Mouse (Mus musculus): ENCODE measurements around the gene Zkscan3.
A peak's percentile ranks its signal among the peaks of the same experiment; 100 is the strongest.
"Not testable (repeated sequence)": the region's sequence is repeated elsewhere in the genome, so short reads cannot be mapped to it uniquely, and the experiment has no call there.

The Zkscan3 gene

GRCm38 (mm10) chr13:21397486-21397885 is 5.1 kb downstream of the Zkscan3 start:
- no peak for DNase-seq (ENCODE audit: low spot score)

GRCm38 (mm10) chr13:21396048-21396447 is 6.5 kb downstream of the Zkscan3 start:
- not testable (repeated sequence) for DNase-seq (ENCODE audit: low spot score)

GRCm38 (mm10) chr13:21395623-21396022 is 6.9 kb downstream of the Zkscan3 start:
- no peak for DNase-seq (ENCODE audit: low spot score)

- no peak for DNase-seq (ENCODE audit: low spot score)
Observed at GRCm38 (mm10) chr13:21395211-21395610, 7.3 kb downstream of the Zkscan3 start.

DNA sequence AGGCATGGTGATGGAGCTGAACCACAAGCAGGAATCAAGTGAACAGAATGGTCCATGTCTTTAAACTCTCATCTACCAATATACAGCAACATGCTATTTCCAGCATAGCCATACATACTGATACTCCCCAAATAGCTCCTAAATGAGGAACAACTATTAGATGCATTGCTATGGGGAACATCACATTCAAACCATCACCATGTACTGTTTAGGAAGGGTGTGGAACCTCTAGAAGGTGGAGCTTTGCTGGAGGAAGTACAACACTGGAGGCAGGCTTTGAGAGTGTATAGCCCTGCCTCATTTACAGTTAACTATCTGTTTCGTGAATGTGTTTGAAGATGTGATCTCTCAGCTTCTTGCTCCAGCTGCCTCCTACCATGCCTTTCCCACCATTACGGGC is 24.8 kb downstream of the Zkscan3 start:
- no peak for DNase-seq (ENCODE audit: low spot score)

DNA sequence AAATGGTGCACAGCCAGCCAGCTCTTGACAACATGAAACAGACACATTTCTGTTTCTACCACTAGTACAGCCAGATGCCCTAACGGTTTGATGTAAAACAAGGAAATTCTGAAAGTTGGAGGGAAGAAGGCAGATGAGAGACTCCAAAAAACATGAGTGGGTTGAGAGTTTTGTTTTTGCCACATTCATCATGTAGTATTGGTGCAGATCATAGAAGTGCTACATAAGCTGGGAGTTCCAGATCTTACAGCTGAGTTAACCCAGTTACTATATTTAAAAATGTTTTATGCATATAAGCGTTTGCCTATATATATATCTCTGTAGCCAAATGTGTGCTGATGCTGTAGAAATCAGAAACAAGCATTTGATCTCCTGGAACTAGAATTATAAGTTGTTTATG is 29.9 kb downstream of the Zkscan3 start:
- DNase-seq (ENCODE audit: low spot score) = no peak

DNA sequence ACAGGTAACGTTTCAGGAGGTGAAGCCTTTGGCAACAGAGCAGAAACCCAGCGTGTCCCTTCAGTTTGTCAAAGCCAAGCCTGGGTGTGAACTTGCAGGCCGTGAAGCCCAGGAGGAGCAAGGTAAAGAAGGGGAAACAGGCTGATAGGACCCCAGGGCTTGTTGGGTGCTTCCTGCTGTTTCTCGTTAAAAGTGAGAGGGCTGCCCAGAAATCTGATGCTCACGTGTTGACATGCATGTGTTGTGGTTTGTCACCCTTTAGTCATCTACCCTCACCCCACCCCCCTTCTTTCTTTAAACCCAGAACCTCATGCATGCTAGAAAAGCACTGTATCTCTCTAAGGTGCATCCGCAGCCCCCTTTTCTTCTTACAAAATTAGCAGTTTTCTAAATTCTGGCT is 35.9 kb downstream of the Zkscan3 start:
- DNase-seq (ENCODE audit: low spot score) = no peak

DNA sequence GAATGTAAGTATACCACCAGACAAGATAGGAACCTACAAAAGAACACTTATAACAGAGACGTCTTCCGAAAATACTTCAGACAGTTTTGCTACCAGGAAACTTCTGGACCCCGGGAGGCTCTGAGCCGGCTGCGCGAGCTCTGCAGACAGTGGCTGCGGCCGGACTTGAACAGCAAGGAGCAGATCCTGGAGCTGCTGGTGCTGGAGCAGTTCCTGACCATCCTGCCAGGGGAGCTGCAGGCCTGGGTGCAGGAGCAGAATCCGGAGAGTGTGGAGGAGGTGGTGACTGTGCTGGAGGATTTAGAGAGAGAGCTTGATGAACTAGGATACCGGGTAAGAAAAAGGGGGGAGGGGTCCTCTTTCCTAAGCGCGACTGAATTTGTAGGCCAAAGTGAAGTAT is 38.8 kb downstream of the Zkscan3 start:
- no peak for DNase-seq (ENCODE audit: low spot score)

DNA sequence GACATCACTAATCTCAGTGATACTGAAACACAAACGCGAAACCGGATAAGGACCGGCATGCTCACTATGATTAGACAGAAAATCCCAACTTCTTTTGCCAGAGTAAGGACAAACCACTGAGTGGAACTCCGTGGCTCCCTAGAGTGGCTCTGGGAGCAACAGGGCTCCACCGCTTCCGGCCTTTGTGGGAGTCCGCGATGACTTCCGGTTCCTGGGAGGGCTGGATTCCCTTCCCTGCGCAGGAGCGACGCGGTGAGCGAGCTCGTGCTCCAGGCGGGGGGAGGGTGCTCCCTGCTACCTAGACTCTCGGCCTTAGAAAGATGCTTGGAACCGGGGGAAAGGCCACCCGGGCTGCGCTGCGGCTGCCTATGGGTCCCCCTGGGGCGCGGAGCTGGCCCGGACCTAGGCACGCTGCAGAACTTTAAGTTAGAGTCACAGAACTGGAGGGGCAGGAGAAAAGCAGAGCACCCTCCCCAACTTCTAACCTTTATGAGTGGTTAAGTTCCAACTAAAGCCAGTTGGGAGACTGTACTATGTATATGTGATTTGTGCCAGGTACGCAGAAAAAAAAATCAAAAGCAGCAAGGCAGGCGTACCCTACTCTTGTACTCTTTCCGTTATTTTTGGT is 39.8 kb downstream of the Zkscan3 start, which contains the start of gene Zscan12:
Gene Zscan12, plus strand, starts transcription at position 200 of the 628 bp plus-strand sequence.
- DNase-seq (ENCODE audit: low spot score) = peak; percentile 88

DNA sequence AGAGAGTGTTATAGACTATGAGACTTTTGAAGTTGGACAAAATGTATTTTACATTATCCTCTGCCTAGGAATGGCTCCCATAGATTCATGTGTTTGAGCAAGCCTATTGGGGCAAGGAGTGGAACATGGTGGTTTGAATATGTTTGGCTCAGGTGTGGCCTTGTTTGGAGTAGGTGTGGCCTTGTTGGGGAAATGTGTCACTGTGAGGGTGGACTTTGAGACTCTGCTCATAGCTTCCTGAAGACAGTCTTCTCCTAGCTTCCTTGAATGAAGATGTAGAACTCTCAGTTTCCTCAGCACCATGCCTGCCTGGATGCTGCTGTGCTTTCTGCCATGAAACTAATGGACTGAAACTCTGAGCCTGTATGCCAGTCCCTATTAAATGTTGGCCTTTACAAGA is 52.0 kb downstream of the Zkscan3 start:
- no peak for DNase-seq (ENCODE audit: low spot score)

DNA sequence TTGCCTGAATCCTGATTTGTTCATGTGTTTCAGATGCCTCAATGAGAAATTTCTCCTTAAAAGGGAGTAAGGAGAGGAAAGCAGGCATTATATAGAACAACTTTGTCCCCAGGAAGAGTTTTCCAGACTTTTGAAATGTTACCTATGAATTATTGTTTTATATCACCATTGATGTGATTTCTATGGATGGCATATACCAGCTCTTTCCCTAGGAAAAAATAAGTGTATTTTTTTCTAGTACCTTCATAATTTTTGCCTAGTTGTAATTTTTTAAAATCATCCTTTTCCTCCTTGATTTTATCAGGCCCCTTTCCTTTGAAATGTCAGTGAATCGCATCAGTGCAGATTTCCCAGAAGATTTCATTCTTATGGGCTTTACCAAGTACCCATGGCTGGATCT is 55.9 kb downstream of the Zkscan3 start, which contains the start of gene Olfr1367:
Gene Olfr1367, plus strand, starts transcription at position 301 of the 400 bp plus-strand sequence.
- no peak for DNase-seq (ENCODE audit: low spot score)

Measured in c-Kit-positive CD71-positive TER-119-positive erythroid progenitor cells, embryonic 14.5 days (primary cell).